Mouse (Mus musculus): ENCODE results near the gene Psmb3. TPM values are rescaled to one million over a fixed set of nuclear protein-coding genes. Genes with fewer than 3 reads are reported as not detected.
"Not testable (repeated sequence)": the region's sequence is repeated elsewhere in the genome, so short reads cannot be mapped to it uniquely, and the experiment has no call there.

The Psmb3 gene
- total RNA-seq (2021), result 100 to 1,000 TPM; 150 to 167 TPM
- long read RNA-seq, experiment 1, transcript Psmb3-201 (6 exons, 766 nt), result major isoform, 142 of 159 reads
- long read RNA-seq, experiment 1, partial matches to known transcripts, result 9 of 159 reads
- long read RNA-seq, experiment 1, other reads (novel, unspliced or antisense), result 5 of 159 reads
- long read RNA-seq, experiment 2, transcript Psmb3-202 (2 exons, 578 nt), result minor isoform, 5 of 177 reads
- long read RNA-seq, experiment 2, transcript Psmb3-201 (6 exons, 766 nt), result major isoform, 143 of 177 reads
- long read RNA-seq, experiment 2, partial matches to known transcripts, result 14 of 177 reads
- long read RNA-seq, experiment 2, other reads (novel, unspliced or antisense), result 15 of 177 reads

- DNase-seq (ENCODE audit: low spot score), result peak; percentile 100
Observed at GRCm38 (mm10) chr11:97703039-97703826, at the start of gene Psmb3. Gene Psmb3 (plus strand): TSS chr11:97703399.

- no peak for DNase-seq (ENCODE audit: low spot score)
Observed at GRCm38 (mm10) chr11:97654210-97654609, 49.0 kb upstream of the Psmb3 start.

- no peak for DNase-seq (ENCODE audit: low spot score)
Observed at GRCm38 (mm10) chr11:97656269-97656971, 46.8 kb upstream of the Psmb3 start.

GRCm38 (mm10) chr11:97657184-97657945, 45.8 kb upstream of the Psmb3 start:
- no peak for DNase-seq (ENCODE audit: low spot score)

- DNase-seq (ENCODE audit: low spot score), result not testable (repeated sequence)
Observed at GRCm38 (mm10) chr11:97657967-97658366, 45.2 kb upstream of the Psmb3 start.

GRCm38 (mm10) chr11:97658751-97659266, 44.4 kb upstream of the Psmb3 start:
- no peak for DNase-seq (ENCODE audit: low spot score)

- peak; percentile 24 for DNase-seq (ENCODE audit: low spot score)
Observed at GRCm38 (mm10) chr11:97659267-97659989, 43.8 kb upstream of the Psmb3 start.

GRCm38 (mm10) chr11:97659990-97660714, 43.0 kb upstream of the Psmb3 start:
- peak; percentile 74 for DNase-seq (ENCODE audit: low spot score)

- no peak for DNase-seq (ENCODE audit: low spot score)
Observed at GRCm38 (mm10) chr11:97660734-97661647, 42.2 kb upstream of the Psmb3 start.

- peak; percentile 79 for DNase-seq (ENCODE audit: low spot score)
Observed at GRCm38 (mm10) chr11:97661648-97662133, 41.5 kb upstream of the Psmb3 start.

- peak; percentile 39 for DNase-seq (ENCODE audit: low spot score)
Observed at GRCm38 (mm10) chr11:97662207-97662892, 40.8 kb upstream of the Psmb3 start.

GRCm38 (mm10) chr11:97662893-97663527, 40.2 kb upstream of the Psmb3 start, which contains the start of gene Mllt6:
Gene Mllt6 (plus strand): TSS chr11:97663414.
- DNase-seq (ENCODE audit: low spot score), result peak; percentile 80

- peak; percentile 64 for DNase-seq (ENCODE audit: low spot score)
Observed at GRCm38 (mm10) chr11:97663528-97664338, 39.5 kb upstream of the Psmb3 start.

GRCm38 (mm10) chr11:97664339-97664665, 38.9 kb upstream of the Psmb3 start:
- DNase-seq (ENCODE audit: low spot score), result no peak

GRCm38 (mm10) chr11:97664771-97665240, 38.4 kb upstream of the Psmb3 start:
- DNase-seq (ENCODE audit: low spot score), result no peak

- no peak for DNase-seq (ENCODE audit: low spot score)
Observed at GRCm38 (mm10) chr11:97665431-97665830, 37.8 kb upstream of the Psmb3 start.

Data from gastrocnemius, adult 18-20 months (tissue).